Mouse (Mus musculus) layer of hippocampus, postnatal 25 days (tissue): ENCODE measurements at regions not wholly inside any gene's neighbourhood (a gene's known extent, or its start where the extent isn't known, plus 50 kb on each side); places are given as distances from the start of the nearest gene placed in this dataset.

Source experiments
- DNase-seq, 2 experiments: peaks; one replicate each; pipeline ENCODE4 v3.0.0; 2022; ENCODE audit warnings: mixed read lengths in 2 of 2, low spot score in 1 of 2; ENCODE audit errors: extremely low spot score in 1 of 2

DNA sequence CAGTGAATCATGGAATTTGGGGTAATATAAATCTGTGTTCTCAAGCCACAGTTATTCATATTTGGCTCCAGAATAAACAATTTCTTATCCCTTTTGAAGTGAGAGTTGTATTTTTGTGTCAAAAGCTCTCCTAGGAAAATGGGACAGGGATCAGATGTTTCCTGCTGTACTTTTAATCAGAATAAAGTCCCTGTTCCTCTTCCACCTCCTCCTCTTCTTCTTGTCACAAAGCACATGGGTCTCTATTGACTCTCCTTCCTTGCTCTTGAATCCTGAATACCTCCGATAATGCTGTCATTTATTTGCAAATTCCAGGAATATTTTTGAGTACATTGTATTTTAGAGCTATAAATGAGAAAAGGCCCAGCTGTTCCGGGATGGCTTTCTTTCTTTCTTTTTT lies 732.3 kb upstream of the Chrm3 start:
- DNase-seq, result no peak
